Mouse (Mus musculus) CH12.LX (cell line): Measurements from ENCODE around the gene Cst9. TPM values are rescaled to one million over a fixed set of nuclear protein-coding genes. Genes with fewer than 3 reads are reported as not detected.

Experiments
- DNase-seq: peaks from one replicate; pipeline ENCODE4 v3.0.0-alpha.2; 2013; ENCODE audit errors: extremely low read depth
- H3K27ac ChIP-seq: 2 replicates; pipeline ENCODE4 v1.5.1; 2012; ENCODE audit warnings: low read depth, mild to moderate bottlenecking, control low read depth, moderate library complexity; ENCODE audit not compliant: insufficient read depth
- H3K27me3 ChIP-seq: replicated peaks from 2 replicates; pipeline ENCODE3; 2012; ENCODE audit warnings: inconsistent platforms
- H3K36me3 ChIP-seq, 2 experiments: replicated peaks in 1 of 2; 2 replicates each; pipeline versions ENCODE3 to v1.6.1; 2012; ENCODE audit warnings: inconsistent platforms in 1 of 2, low read length in 1 of 2, mild to moderate bottlenecking in 1 of 2, mixed read lengths in 1 of 2, moderate library complexity in 1 of 2; ENCODE audit not compliant: control insufficient read depth in 1 of 2, insufficient read depth in 1 of 2
- H3K4me1 ChIP-seq, 2 experiments: 2 replicates each; pipeline ENCODE4 v1.6.1; 2012; ENCODE audit warnings: inconsistent platforms in 1 of 2, moderate library complexity in 1 of 2; ENCODE audit not compliant: insufficient read depth in 2 of 2, control insufficient read depth in 1 of 2
- H3K4me2 ChIP-seq: 2 replicates; pipeline ENCODE4 v1.6.1; 2012; ENCODE audit warnings: low read depth, mild to moderate bottlenecking, control low read depth; ENCODE audit not compliant: poor library complexity, insufficient read depth, severe bottlenecking
- H3K4me3 ChIP-seq, 3 experiments: fragments of 150-350 bp in 1 of 3; sonication (generic) in 1 of 3; replicated peaks in 1 of 3; 2 replicates each; pipeline versions ENCODE3 to v1.5.1; 2011 to 2012; ENCODE audit warnings: low read depth in 2 of 3, low read length in 2 of 3, mild to moderate bottlenecking in 2 of 3, moderate library complexity in 2 of 3, control low read depth in 1 of 3, improper control_type of control experiment in 1 of 3, inconsistent platforms in 1 of 3, mixed read lengths in 1 of 3; ENCODE audit not compliant: poor library complexity in 1 of 3
- H3K79me2 ChIP-seq: replicated peaks from 2 replicates; pipeline ENCODE4 v1.6.1; 2012; ENCODE audit warnings: mild to moderate bottlenecking, moderate library complexity; ENCODE audit not compliant: control insufficient read depth, poor library complexity, insufficient read depth, severe bottlenecking; ENCODE audit errors: extremely low read depth
- H3K9ac ChIP-seq: 2 replicates; pipeline ENCODE4 v1.6.1; 2012; ENCODE audit warnings: low read depth, mild to moderate bottlenecking, control low read depth, moderate library complexity; ENCODE audit not compliant: insufficient read depth
- H3K9me3 ChIP-seq: replicated peaks from 2 replicates; pipeline ENCODE3; 2012; ENCODE audit warnings: low read length, inconsistent platforms, mixed read lengths
- BHLHE40 ChIP-seq: IDR thresholded peaks from 2 replicates; pipeline ENCODE4 v1.6.1; 2011; ENCODE audit warnings: mild to moderate bottlenecking, low read depth, low read length, improper control_type of control experiment
- CHD1 ChIP-seq: IDR thresholded peaks from 2 replicates; pipeline ENCODE4 v1.6.1; 2012; ENCODE audit warnings: low read depth, low read length, improper control_type of control experiment, inconsistent platforms
- CHD2 ChIP-seq: IDR thresholded peaks from 2 replicates; pipeline ENCODE4 v1.6.1; 2011; ENCODE audit warnings: low read length, improper control_type of control experiment
- CTCF ChIP-seq, 2 experiments: IDR thresholded peaks in 1 of 2; conservative IDR thresholded peaks in 1 of 2; 2 replicates each; pipeline ENCODE4 v1.5.1; 2011 to 2012; ENCODE audit warnings: low read depth in 2 of 2, low read length in 2 of 2, improper control_type of control experiment in 1 of 2, inconsistent platforms in 1 of 2, mild to moderate bottlenecking in 1 of 2, moderate library complexity in 1 of 2
- ELF1 ChIP-seq: IDR thresholded peaks from 2 replicates; pipeline ENCODE4 v1.6.1; 2014; ENCODE audit warnings: low read depth, mild to moderate bottlenecking, inconsistent platforms, low read length, improper control_type of control experiment
- HCFC1 ChIP-seq: IDR thresholded peaks from 2 replicates; pipeline ENCODE4 v1.6.1; 2012; ENCODE audit warnings: low read depth, mild to moderate bottlenecking, inconsistent platforms, low read length, improper control_type of control experiment
- IRF4 ChIP-seq: IDR thresholded peaks from 2 replicates; pipeline ENCODE4 v1.6.1; 2014; ENCODE audit warnings: low read depth, mild to moderate bottlenecking, inconsistent platforms, low read length, improper control_type of control experiment
- JUN ChIP-seq: IDR thresholded peaks from 2 replicates; pipeline ENCODE4 v1.6.1; 2011; ENCODE audit warnings: low read depth, mild to moderate bottlenecking, low read length, improper control_type of control experiment, moderate library complexity; ENCODE audit not compliant: insufficient read depth
- KAT2A ChIP-seq: IDR thresholded peaks from 2 replicates; pipeline ENCODE4 v1.6.1; 2012; ENCODE audit warnings: low read length, improper control_type of control experiment, inconsistent platforms; ENCODE audit not compliant: insufficient replicate concordance
- MAFK ChIP-seq: IDR thresholded peaks from 2 replicates; pipeline ENCODE4 v1.6.1; 2011; ENCODE audit warnings: low read length, improper control_type of control experiment; ENCODE audit not compliant: insufficient replicate concordance
- MAX ChIP-seq: IDR thresholded peaks from 2 replicates; pipeline ENCODE4 v1.6.1; 2011; ENCODE audit warnings: low read length, improper control_type of control experiment
- MAZ ChIP-seq: IDR thresholded peaks from 2 replicates; pipeline ENCODE4 v1.6.1; 2012; ENCODE audit warnings: low read depth, mild to moderate bottlenecking, inconsistent platforms, low read length, improper control_type of control experiment, moderate library complexity
- RAD21 ChIP-seq: IDR thresholded peaks from 2 replicates; pipeline ENCODE4 v1.6.1; 2011; ENCODE audit warnings: low read depth, mild to moderate bottlenecking, low read length, improper control_type of control experiment, moderate library complexity
- RCOR1 ChIP-seq: conservative IDR thresholded peaks from 2 replicates; pipeline ENCODE4 v1.6.1; 2012; ENCODE audit warnings: low read depth, mild to moderate bottlenecking, inconsistent platforms, low read length, improper control_type of control experiment
- SMC3 ChIP-seq: IDR thresholded peaks from 2 replicates; pipeline ENCODE4 v1.6.1; 2011; ENCODE audit warnings: low read depth, low read length, improper control_type of control experiment
- TBP ChIP-seq: conservative IDR thresholded peaks from 2 replicates; pipeline ENCODE4 v1.6.1; 2011; ENCODE audit warnings: low read depth, low read length, improper control_type of control experiment
- TCF12 ChIP-seq: IDR thresholded peaks from 2 replicates; pipeline ENCODE4 v1.6.1; 2014; ENCODE audit warnings: low read depth, mild to moderate bottlenecking, inconsistent platforms, low read length, improper control_type of control experiment
- USF2 ChIP-seq: conservative IDR thresholded peaks from 2 replicates; pipeline ENCODE4 v1.6.1; 2011; ENCODE audit warnings: low read depth, low read length, improper control_type of control experiment
- ZC3H11A ChIP-seq: IDR thresholded peaks from 2 replicates; pipeline ENCODE4 v1.6.1; 2012; ENCODE audit warnings: low read depth, mild to moderate bottlenecking, inconsistent platforms, low read length, improper control_type of control experiment
- ZMIZ1 ChIP-seq: IDR thresholded peaks from 2 replicates; pipeline ENCODE4 v1.6.1; 2012; ENCODE audit warnings: low read depth, mild to moderate bottlenecking, inconsistent platforms, low read length, improper control_type of control experiment
- dilution Hi-C: fragments of 300-500 bp; cut with MboI; formaldehyde crosslinking; loops from 2 replicates; pipeline ENCODE4 v1.14.3; 2020; ENCODE audit warnings: low sequenced_read_pairs; ENCODE audit not compliant: extremely low pct_unique_long_range_greater_than_20kb, extremely low pct_ligation_motif_present
- in situ Hi-C: fragments of 300-500 bp; cut with MboI; formaldehyde crosslinking; loops from 3 replicates; pipeline ENCODE4 v1.14.3; 2019; ENCODE audit warnings: low sequenced_read_pairs, low pct_ligation_motif_present, low pct_unique_long_range_greater_than_20kb, mixed read lengths
- polyA plus RNA-seq: library from polyadenylated mRNA; unstranded; fragments of >175 nt; gene quantifications from 2 replicates; pipeline ENCODE4 v1.2.1, GENCODE M21; 2012; ENCODE audit warnings: low read depth; ENCODE audit not compliant: insufficient read length
- total RNA-seq, 2 experiments: library from RNA; depleted of rRNA; stranded (reverse); fragments of 300-350 nt in 1 of 2; fragments of >200 nt in 1 of 2; gene quantifications; 2 replicates each; pipeline ENCODE4 v1.2.3; 2012 to 2014

The Cst9 gene
- total and polyA plus RNA-seq, 3 experiments = not detected

DNA sequence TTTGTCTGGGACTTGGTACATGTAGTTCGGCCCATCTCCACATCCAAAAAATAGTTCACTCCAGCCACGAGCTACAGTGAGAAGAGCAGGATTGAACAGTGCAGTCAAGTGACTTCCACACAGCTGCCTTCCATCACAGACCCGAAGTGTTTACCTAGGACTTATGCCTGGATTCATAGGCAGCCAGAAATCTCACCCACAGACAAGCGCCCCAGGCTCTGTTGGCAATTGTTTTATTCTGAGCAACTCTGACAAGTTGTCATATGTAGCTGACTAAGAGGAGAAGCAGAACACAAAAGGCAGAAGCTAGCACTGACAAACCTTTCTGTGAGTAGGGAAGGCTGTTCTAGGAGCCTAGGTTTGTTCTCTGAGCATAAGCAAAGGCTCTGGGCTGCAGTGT, 37.9 kb downstream of the Cst9 start:
- peaks cover 12 to 42% of the 10 kb centered on the region in 2 experiments for H3K4me1 ChIP-seq
- H3K36me3 ChIP-seq = peaks cover 7 to 30% of the 10 kb centered on the region in 2 experiments
- H3K27ac ChIP-seq = no peak overlapping the region
- H3K79me2 ChIP-seq = peaks cover 16% of the 10 kb centered on the region
- H3K9me3 ChIP-seq = no peaks in the 10 kb centered on the region
- TF ChIP-seq IRF4 = no peak
- TF ChIP-seq HCFC1 = no peak
- TF ChIP-seq MAX = no peak
- TF ChIP-seq KAT2A = no peak
- TF ChIP-seq RCOR1 = no peak
- no peak for TF ChIP-seq CTCF (conservative IDR thresholded peaks at IDR 0.05 in 1 of 2, IDR thresholded peaks at IDR 0.05 in 1 of 2; ENCODE audit: low read depth in 2 of 2, low read length in 2 of 2)
- TF ChIP-seq MAFK = no peak
- TF ChIP-seq BHLHE40 = no peak
- no peak for TF ChIP-seq JUN
- no peak for TF ChIP-seq ZC3H11A
- TF ChIP-seq SMC3 = no peak
- no peak for TF ChIP-seq ZMIZ1
- TF ChIP-seq USF2 = no peak
- TF ChIP-seq CHD2 = no peak
- peak overlapping the region; percentile 87; the same call in 1 of the 2 replicates for H3K4me2 ChIP-seq
- H3K27me3 ChIP-seq = no peaks in the 10 kb centered on the region
- in situ Hi-C loops (no loop called here), dilution Hi-C loops (no loop called here)
- H3K9ac ChIP-seq = no peak overlapping the region
- no peak for DNase-seq
- H3K4me3 ChIP-seq = no peak overlapping the region

DNA sequence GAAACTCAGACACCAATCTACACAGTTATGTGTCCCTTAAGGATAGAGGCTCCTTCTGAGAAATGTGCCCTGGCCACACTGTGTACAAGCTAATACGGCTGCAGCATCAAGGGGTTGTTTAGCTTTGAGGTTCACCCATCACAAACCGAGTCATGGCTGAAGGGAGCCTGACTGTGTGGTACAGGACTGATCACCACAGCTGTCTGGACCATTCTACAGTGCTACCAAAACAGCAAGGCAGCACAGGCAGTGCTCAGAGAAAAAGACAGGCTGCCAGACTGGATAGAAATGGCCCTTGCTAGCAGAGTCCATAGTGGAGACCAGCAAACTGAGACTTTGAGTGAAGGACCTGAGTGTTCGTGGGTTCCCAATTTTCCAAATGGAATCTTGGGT, 39.3 kb downstream of the Cst9 start:
- no peaks in the 10 kb centered on the region for H3K9me3 ChIP-seq
- dilution Hi-C loops = no loop called here
- no peaks in the 10 kb centered on the region for H3K27me3 ChIP-seq
- peak overlapping the region; percentile 87 for H3K4me2 ChIP-seq
- peaks cover 15 to 56% of the 10 kb centered on the region in 2 experiments for H3K4me1 ChIP-seq
- DNase-seq = no peak
- H3K79me2 ChIP-seq = peaks cover 16% of the 10 kb centered on the region
- H3K36me3 ChIP-seq = peaks cover 7 to 30% of the 10 kb centered on the region in 2 experiments
- no peak for TF ChIP-seq CHD1
- no peak for TF ChIP-seq TCF12
- TF ChIP-seq USF2 = no peak
- TF ChIP-seq TBP = no peak
- TF ChIP-seq ELF1 = no peak
- TF ChIP-seq HCFC1 = no peak
- no peak for TF ChIP-seq MAZ
- no peak for TF ChIP-seq RAD21
- no peak for TF ChIP-seq RCOR1
- in situ Hi-C loops = no loop called here
- peak overlapping the region; percentile 86 to 98 (median 94) for H3K4me3 ChIP-seq
- H3K9ac ChIP-seq = peak overlapping the region; percentile 84; the same call in 1 of the 2 replicates
- H3K27ac ChIP-seq = no peak overlapping the region
